Comparison of ENCODE assay signal across 8 mouse cellular contexts in the genomic region with DNA sequence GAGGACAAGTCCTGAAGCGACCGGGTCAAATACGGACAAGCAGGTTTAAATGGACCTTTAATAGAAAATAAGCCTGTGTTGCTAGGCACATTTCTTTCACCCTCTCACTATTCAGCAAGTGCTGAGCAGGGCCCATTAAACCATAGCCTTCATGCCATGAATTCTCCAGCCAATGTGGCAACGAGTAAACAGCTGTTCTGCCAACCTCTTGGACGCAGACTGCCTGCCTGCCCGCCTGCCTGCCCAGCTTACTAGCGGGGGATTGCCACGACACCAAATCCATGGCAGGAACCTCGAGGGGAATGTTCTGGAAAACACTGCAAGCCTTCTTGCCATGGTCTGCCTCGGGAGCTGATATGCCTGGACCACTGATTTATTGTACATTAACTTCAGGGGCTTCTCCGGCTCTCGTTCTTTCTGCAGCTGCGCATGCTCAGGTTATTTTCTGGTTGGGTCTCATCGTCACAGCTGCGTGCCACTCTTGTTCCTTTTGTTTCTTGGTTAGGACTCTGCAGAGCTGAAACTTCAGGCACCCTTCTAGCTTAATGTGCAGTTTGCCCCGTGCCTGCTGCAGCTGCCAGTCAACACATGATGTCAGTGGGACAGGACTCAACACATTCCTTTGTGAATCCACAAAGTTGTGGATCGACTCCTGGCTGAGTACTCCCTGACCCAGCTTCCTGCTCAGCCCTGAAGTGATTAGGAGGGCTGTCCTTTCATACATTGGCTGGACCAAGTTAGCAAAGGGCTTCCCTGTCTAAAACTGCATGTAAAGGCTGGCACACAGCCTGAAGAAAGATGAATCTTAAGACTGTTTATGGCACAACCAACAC.
DNase-seq lines count a peak whose midpoint lies in the region; ATAC-seq lines count a peak whose summit lies in the region.

No protein-coding gene starts in this region.

- H3K9ac ChIP-seq in embryonic facial prominence, embryonic 12.5 days: no peak overlapping the region
- H3K9ac ChIP-seq in hindbrain, embryonic 13.5 days: no peak overlapping the region
- no peak overlapping the region for H3K9ac ChIP-seq in neural tube, embryonic 14.5 days (replicated peaks; ENCODE audit: low read depth, low read length)

- 25% methylated on average over 17 of the region's 17 CpGs for WGBS in embryonic facial prominence, embryonic 12.5 days
- WGBS in hindbrain, embryonic 13.5 days: 29% methylated on average over 17 of the region's 17 CpGs
- WGBS in neural tube, embryonic 14.5 days: 8% methylated on average over 17 of the region's 17 CpGs

- no peak for ATAC-seq in embryonic facial prominence, embryonic 12.5 days (ENCODE audit: insufficient number of reproducible peaks, insufficient read depth, low FRiP score, low TSS enrichment)
- ATAC-seq in hindbrain, embryonic 13.5 days (ENCODE audit: low FRiP score): peak; percentile 55
- peak; percentile 74 for ATAC-seq in neural tube, embryonic 14.5 days (ENCODE audit: low read depth)

- H3K9me3 ChIP-seq in embryonic facial prominence, embryonic 12.5 days: no peaks in the 10 kb centered on the region
- no peaks in the 10 kb centered on the region for H3K9me3 ChIP-seq in hindbrain, embryonic 13.5 days
- no peaks in the 10 kb centered on the region for H3K9me3 ChIP-seq in neural tube, embryonic 14.5 days (ENCODE audit: control insufficient read depth, low read length)

- intact Hi-C loops in left cerebral cortex, postnatal 10 days (cut with DNase I): loop anchor here (5.0 kb wide), 1 partner anchor 102 kb away; no protein-coding TSS in a partner anchor

- 0 out of 2 replicates have a peak overlapping the region, but pooled peaks have one; percentile 41 for H3K27ac ChIP-seq in embryonic facial prominence, embryonic 12.5 days
- H3K27ac ChIP-seq in hindbrain, embryonic 13.5 days: no peak overlapping the region
- no peak overlapping the region for H3K27ac ChIP-seq in neural tube, embryonic 14.5 days (ENCODE audit: low read depth, low read length)

- DNase-seq in kidney, adult 11 months: peak; percentile 40
- no peak for DNase-seq in kidney, postnatal 14 days
- DNase-seq in left cerebral cortex, postnatal 10 days (ENCODE audit: extremely low spot score in 1 of 2, low spot score in 2 of 2): peak; percentile 40 to 49
- no peak for DNase-seq in MN1 (ENCODE audit: low spot score)
- no peak for DNase-seq in thymus, postnatal 14 days

- H3K4me2 ChIP-seq in embryonic facial prominence, embryonic 12.5 days (replicated peaks): peak overlapping the region; percentile 32
- H3K4me2 ChIP-seq in hindbrain, embryonic 13.5 days: peak overlapping the region; percentile 36
- peak overlapping the region; percentile 44 for H3K4me2 ChIP-seq in neural tube, embryonic 14.5 days (ENCODE audit: low read depth, low read length)

- peaks cover 13% of the 10 kb centered on the region; the same call in 1 of the 2 replicates for H3K4me1 ChIP-seq in embryonic facial prominence, embryonic 12.5 days
- peaks cover 12% of the 10 kb centered on the region for H3K4me1 ChIP-seq in hindbrain, embryonic 13.5 days (replicated peaks)
- peaks cover 7% of the 10 kb centered on the region; the same call in 1 of the 2 replicates for H3K4me1 ChIP-seq in neural tube, embryonic 14.5 days (ENCODE audit: control insufficient read depth, insufficient read depth, low read length)

- H3K27me3 ChIP-seq in embryonic facial prominence, embryonic 12.5 days: 0 out of 2 replicates have a peak, but pooled peaks cover 5% of the 10 kb centered on the region
- H3K27me3 ChIP-seq in hindbrain, embryonic 13.5 days: peaks cover 18% of the 10 kb centered on the region
- no peaks in the 10 kb centered on the region for H3K27me3 ChIP-seq in neural tube, embryonic 14.5 days (ENCODE audit: control insufficient read depth, insufficient read depth, low read length)

- H3K4me3 ChIP-seq in embryonic facial prominence, embryonic 12.5 days: no peak overlapping the region
- H3K4me3 ChIP-seq in hindbrain, embryonic 13.5 days: peak overlapping the region; percentile 23; the same call in 1 of the 2 replicates
- peak overlapping the region; percentile 17; the same call in 1 of the 2 replicates for H3K4me3 ChIP-seq in neural tube, embryonic 14.5 days (ENCODE audit: low read depth, low read length)

- H3K36me3 ChIP-seq in embryonic facial prominence, embryonic 12.5 days: no peaks in the 10 kb centered on the region
- H3K36me3 ChIP-seq in hindbrain, embryonic 13.5 days: no peaks in the 10 kb centered on the region
- no peaks in the 10 kb centered on the region for H3K36me3 ChIP-seq in neural tube, embryonic 14.5 days (ENCODE audit: control insufficient read depth, insufficient read depth, low read length)

Comparison
In these comparisons a context has a peak if more than half of its experiments do, and no peak if none do; other contexts are left out.
1. DNase-seq: peak in kidney, adult 11 months (single experiment) and left cerebral cortex, postnatal 10 days (2 of 2); none in kidney, postnatal 14 days (single experiment), MN1 (single experiment) and thymus, postnatal 14 days (single experiment).
2. Peak in every context shown above with its lines, with median percentiles within 50 percentile points of each other: H3K4me2 ChIP-seq.